Mouse (Mus musculus) hindbrain, embryonic 16.5 days (tissue): ENCODE results near the gene Tubb2a. TPM values are rescaled to one million over a fixed set of nuclear protein-coding genes. Genes with fewer than 3 reads are reported as not detected.

Source experiments
- ATAC-seq: fragments of 200-750 bp; cut with Nextera tagmentation; 2 replicates; pipeline ENCODE4 v1.8.0; 2017; ENCODE audit warnings: moderate TSS enrichment, moderate library complexity
- H3K27ac ChIP-seq: fragments of 300-500 bp; sonication (generic); 2 replicates; pipeline ENCODE4 v1.5.1; 2014; ENCODE audit warnings: low read depth, mild to moderate bottlenecking, control low read depth, low read length, moderate library complexity
- H3K27me3 ChIP-seq: fragments of 300-500 bp; sonication (generic); replicated peaks from 2 replicates; pipeline ENCODE4 v1.6.1; 2014; ENCODE audit warnings: low read length; ENCODE audit not compliant: control insufficient read depth, insufficient read depth
- H3K36me3 ChIP-seq: fragments of 300-500 bp; sonication (generic); 2 replicates; pipeline ENCODE4 v1.6.1; 2014; ENCODE audit warnings: mild to moderate bottlenecking, low read length, moderate library complexity, mixed read lengths; ENCODE audit not compliant: control insufficient read depth, insufficient read depth
- H3K4me1 ChIP-seq: fragments of 300-500 bp; sonication (generic); 2 replicates; pipeline ENCODE4 v1.6.1; 2014; ENCODE audit warnings: low read depth, low read length; ENCODE audit not compliant: control insufficient read depth, insufficient read depth
- H3K4me2 ChIP-seq: fragments of 300-500 bp; sonication (generic); 2 replicates; pipeline ENCODE4 v1.6.1; 2014; ENCODE audit warnings: mild to moderate bottlenecking, low read length, control low read depth, moderate library complexity
- H3K4me3 ChIP-seq: fragments of 300-500 bp; sonication (generic); 2 replicates; pipeline ENCODE4 v1.5.1; 2014; ENCODE audit warnings: mild to moderate bottlenecking, low read length, control low read depth, moderate library complexity
- H3K9ac ChIP-seq: fragments of 300-500 bp; sonication (generic); 2 replicates; pipeline ENCODE4 v1.6.1; 2014; ENCODE audit warnings: low read depth, mild to moderate bottlenecking, control low read depth, low read length, moderate library complexity
- H3K9me3 ChIP-seq: fragments of 300-500 bp; sonication (generic); 2 replicates; pipeline ENCODE4 v1.6.1; 2014; ENCODE audit warnings: mild to moderate bottlenecking, low read length, moderate library complexity; ENCODE audit not compliant: control insufficient read depth
- WGBS: fragments of 180-500 bp; shearing (Covaris S2); extraction: QIAGEN DNeasy Blood & Tissue Kit; methylation state at CpG from one replicate; pipeline ENCODE4 v1.1.7; 2014; 5-methylcytosine and 5-hydroxymethylcytosine counted together
- polyA plus RNA-seq: library from polyadenylated mRNA; unstranded; fragments of >200 nt; fragmentation: Nextera tagmentation; extraction: Ambion mirVana; gene quantifications from 2 replicates; pipeline ENCODE4 v1.2.1, GENCODE M21; 2015

Tubb2a gene
- polyA plus RNA-seq, 1 experiment from 2014 or later: 3,905 TPM

- peaks cover under 1% of the 10 kb centered on the region; the same call in 1 of the 2 replicates for H3K4me1 ChIP-seq
- no peaks in the 10 kb centered on the region for H3K27me3 ChIP-seq
- no peak overlapping the region for H3K4me3 ChIP-seq
- no peaks in the 10 kb centered on the region for H3K9me3 ChIP-seq
- H3K9ac ChIP-seq: no peak overlapping the region
- H3K36me3 ChIP-seq: peaks cover 20% of the 10 kb centered on the region
- no peak overlapping the region for H3K27ac ChIP-seq
- WGBS: 97% methylated on average over 3 of the region's 3 CpGs
- no peak overlapping the region for H3K4me2 ChIP-seq
- no peak for ATAC-seq
Observed at GRCm38 (mm10) chr13:34051692-34052091, 26.1 kb downstream of the Tubb2a start.

DNA sequence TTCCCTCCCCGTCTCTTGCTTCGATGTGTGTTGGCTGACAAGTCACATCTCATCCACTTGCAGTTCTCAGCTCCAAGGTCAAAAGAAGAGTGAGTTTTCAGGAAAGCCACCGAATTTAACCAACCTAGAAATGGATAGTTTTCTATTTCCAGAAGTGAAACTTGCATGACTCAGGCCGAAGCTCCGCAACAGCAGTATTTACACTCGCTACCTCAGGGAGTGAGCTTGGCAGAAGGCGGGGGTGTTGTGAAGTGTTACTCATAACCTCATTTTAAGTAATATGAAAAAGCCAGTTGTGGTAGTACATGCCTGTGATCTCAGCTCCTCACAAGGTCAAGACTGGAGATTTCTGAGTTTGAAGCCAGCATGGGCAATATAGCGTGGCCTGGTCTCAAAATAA lies 27.3 kb downstream of the Tubb2a start:
- H3K27ac ChIP-seq: no peak overlapping the region
- ATAC-seq: no peak
- peaks cover 16% of the 10 kb centered on the region for H3K36me3 ChIP-seq
- 98% methylated on average over 8 of the region's 8 CpGs for WGBS
- no peak overlapping the region for H3K4me2 ChIP-seq
- peaks cover 2% of the 10 kb centered on the region; the same call in 1 of the 2 replicates for H3K4me1 ChIP-seq
- no peak overlapping the region for H3K9ac ChIP-seq
- no peaks in the 10 kb centered on the region for H3K27me3 ChIP-seq
- H3K9me3 ChIP-seq: no peaks in the 10 kb centered on the region
- H3K4me3 ChIP-seq: no peak overlapping the region

DNA sequence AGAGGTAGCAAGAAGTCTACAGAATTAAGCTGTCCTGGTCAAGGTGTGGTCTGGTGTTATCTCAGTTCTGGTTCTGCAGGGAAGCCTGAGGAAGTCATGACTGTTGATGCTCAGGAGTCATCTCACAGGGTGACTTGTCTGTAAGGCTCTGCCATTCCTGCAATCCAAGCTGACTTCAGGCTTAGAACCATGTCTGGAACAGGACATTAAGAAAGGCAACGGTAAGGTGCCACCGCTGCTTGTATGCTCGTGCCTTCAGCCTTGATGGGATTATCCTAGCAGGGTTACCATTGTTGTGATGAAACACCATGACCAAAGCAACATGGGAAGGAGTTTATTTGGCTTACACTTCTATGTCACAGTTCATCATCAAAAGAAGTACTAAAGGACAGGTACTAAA lies 30.3 kb downstream of the Tubb2a start:
- Histone ChIP-seq H3K4me3 (no peak overlapping the region), H3K9me3 (no peaks in the 10 kb centered on the region), H3K4me1 (peaks cover 2% of the 10 kb centered on the region; the same call in 1 of the 2 replicates), H3K27me3 (no peaks in the 10 kb centered on the region), H3K4me2 (no peak overlapping the region), H3K9ac (no peak overlapping the region), H3K27ac (no peak overlapping the region), H3K36me3 (peaks cover 12% of the 10 kb centered on the region)
- WGBS: 90% methylated on average over 3 of the region's 3 CpGs
- ATAC-seq: no peak

GRCm38 (mm10) chr13:34046421-34047012 lies 31.3 kb downstream of the Tubb2a start:
- Histone ChIP-seq H3K4me1 (peaks cover 2% of the 10 kb centered on the region; the same call in 1 of the 2 replicates), H3K4me3 (no peak overlapping the region), H3K27me3 (no peaks in the 10 kb centered on the region), H3K9me3 (no peaks in the 10 kb centered on the region), H3K9ac (peak overlapping the region; percentile 39; the same call in 1 of the 2 replicates), H3K36me3 (peaks cover 9% of the 10 kb centered on the region), H3K4me2 (no peak overlapping the region), H3K27ac (no peak overlapping the region)
- WGBS: 37% methylated on average over 11 of the region's 11 CpGs
- ATAC-seq: peak; percentile 95

GRCm38 (mm10) chr13:34045511-34046249 lies 32.1 kb downstream of the Tubb2a start:
- Histone ChIP-seq H3K9ac (no peak overlapping the region), H3K36me3 (peaks cover 4% of the 10 kb centered on the region; the same call in 1 of the 2 replicates), H3K27ac (no peak overlapping the region), H3K27me3 (no peaks in the 10 kb centered on the region), H3K4me3 (no peak overlapping the region), H3K4me2 (no peak overlapping the region), H3K4me1 (peaks cover 2% of the 10 kb centered on the region; the same call in 1 of the 2 replicates), H3K9me3 (no peaks in the 10 kb centered on the region)
- peak; percentile 45; the same call in 1 of the 2 replicates for ATAC-seq
- 70% methylated on average over 5 of the region's 5 CpGs for WGBS

DNA sequence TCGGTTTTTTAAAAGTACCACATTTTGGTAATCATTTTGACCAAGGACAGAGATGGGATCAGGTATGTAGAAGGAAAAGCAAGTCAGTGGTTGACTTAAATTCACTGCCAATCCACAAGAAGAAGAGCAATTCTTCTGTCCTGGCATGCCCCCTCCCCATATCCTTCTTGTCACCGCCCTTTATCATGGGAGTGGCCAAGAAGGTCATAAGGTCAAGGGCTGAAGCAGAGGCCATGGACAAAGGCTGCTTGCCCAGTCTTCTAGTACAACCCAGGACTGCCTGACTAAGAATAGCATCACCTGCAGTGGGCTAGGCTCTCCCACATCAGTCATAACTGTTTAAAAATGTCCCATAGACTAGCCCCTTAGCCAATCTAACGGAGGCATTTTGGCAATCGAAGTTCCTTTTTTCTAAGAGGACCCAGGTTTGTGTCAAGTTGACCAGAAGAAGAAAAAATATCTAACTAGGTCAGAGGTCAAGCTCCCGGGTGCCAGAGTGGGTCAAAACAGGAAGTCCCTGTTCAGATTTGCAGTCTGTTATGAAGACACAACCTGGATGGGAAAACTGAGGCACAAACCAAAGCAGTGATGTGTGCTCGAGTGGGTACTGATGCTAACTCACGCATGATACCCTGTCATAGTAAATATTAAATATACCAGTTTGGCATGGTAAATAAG lies 34.0 kb downstream of the Tubb2a start:
- Histone ChIP-seq H3K27ac (no peak overlapping the region), H3K36me3 (peaks cover 4% of the 10 kb centered on the region; the same call in 1 of the 2 replicates), H3K27me3 (no peaks in the 10 kb centered on the region), H3K4me2 (no peak overlapping the region), H3K9me3 (no peaks in the 10 kb centered on the region), H3K4me3 (no peak overlapping the region), H3K4me1 (peaks cover 5% of the 10 kb centered on the region), H3K9ac (no peak overlapping the region)
- WGBS: 80% methylated on average over 7 of the region's 7 CpGs
- ATAC-seq: no peak

GRCm38 (mm10) chr13:34040091-34040490 lies 37.7 kb downstream of the Tubb2a start:
- ATAC-seq: no peak

GRCm38 (mm10) chr13:34038901-34039341 lies 38.9 kb downstream of the Tubb2a start:
- Histone ChIP-seq H3K27me3 (no peaks in the 10 kb centered on the region), H3K9ac (peak overlapping the region; percentile 39), H3K36me3 (no peaks in the 10 kb centered on the region), H3K4me3 (peak overlapping the region; percentile 85), H3K4me2 (peak overlapping the region; percentile 78), H3K9me3 (no peaks in the 10 kb centered on the region), H3K4me1 (peaks cover 14% of the 10 kb centered on the region), H3K27ac (no peak overlapping the region)
- no peak for ATAC-seq
- WGBS: 45% methylated on average over 8 of the region's 8 CpGs

More at GRCm38 (mm10) chr13:34040091-34040490, 37.7 kb downstream of the Tubb2a start:
- Histone ChIP-seq H3K9me3 (no peaks in the 10 kb centered on the region), H3K27me3 (no peaks in the 10 kb centered on the region), H3K4me2 (no peak overlapping the region), H3K27ac (no peak overlapping the region), H3K36me3 (no peaks in the 10 kb centered on the region), H3K4me1 (peaks cover 14% of the 10 kb centered on the region), H3K9ac (no peak overlapping the region), H3K4me3 (no peak overlapping the region)
- 96% methylated on average over 3 of the region's 3 CpGs for WGBS

GRCm38 (mm10) chr13:34038056-34038432 lies 39.8 kb downstream of the Tubb2a start:
- Histone ChIP-seq H3K4me3 (peak overlapping the region; percentile 85), H3K36me3 (peaks cover 3% of the 10 kb centered on the region), H3K9ac (peak overlapping the region; percentile 97), H3K9me3 (no peaks in the 10 kb centered on the region), H3K27ac (peak overlapping the region; percentile 92), H3K27me3 (no peaks in the 10 kb centered on the region), H3K4me1 (peaks cover 14% of the 10 kb centered on the region), H3K4me2 (peak overlapping the region; percentile 78)
- ATAC-seq: 0 out of 2 replicates have a peak, but pooled peaks have one; percentile 1
- 31% methylated on average over 5 of the region's 5 CpGs for WGBS
